Mouse (Mus musculus): ENCODE measurements around the gene Atpaf2.

- no peak for TF ChIP-seq CTCF (IDR thresholded peaks at IDR 0.05; ENCODE audit: low read depth)
- TF ChIP-seq EP300 (optimal IDR thresholded peaks at IDR 0.05): no peak
Observed at GRCm38 (mm10) chr11:60391346-60391745, 26.9 kb downstream of the Atpaf2 start.
